Mouse (Mus musculus) layer of hippocampus, adult 11-12 months (tissue): ENCODE data around the gene E2f4.

ENCODE experiments used
- DNase-seq: peaks from one replicate; pipeline ENCODE4 v3.0.0; 2022; ENCODE audit warnings: low spot score

Gene E2f4

DNA sequence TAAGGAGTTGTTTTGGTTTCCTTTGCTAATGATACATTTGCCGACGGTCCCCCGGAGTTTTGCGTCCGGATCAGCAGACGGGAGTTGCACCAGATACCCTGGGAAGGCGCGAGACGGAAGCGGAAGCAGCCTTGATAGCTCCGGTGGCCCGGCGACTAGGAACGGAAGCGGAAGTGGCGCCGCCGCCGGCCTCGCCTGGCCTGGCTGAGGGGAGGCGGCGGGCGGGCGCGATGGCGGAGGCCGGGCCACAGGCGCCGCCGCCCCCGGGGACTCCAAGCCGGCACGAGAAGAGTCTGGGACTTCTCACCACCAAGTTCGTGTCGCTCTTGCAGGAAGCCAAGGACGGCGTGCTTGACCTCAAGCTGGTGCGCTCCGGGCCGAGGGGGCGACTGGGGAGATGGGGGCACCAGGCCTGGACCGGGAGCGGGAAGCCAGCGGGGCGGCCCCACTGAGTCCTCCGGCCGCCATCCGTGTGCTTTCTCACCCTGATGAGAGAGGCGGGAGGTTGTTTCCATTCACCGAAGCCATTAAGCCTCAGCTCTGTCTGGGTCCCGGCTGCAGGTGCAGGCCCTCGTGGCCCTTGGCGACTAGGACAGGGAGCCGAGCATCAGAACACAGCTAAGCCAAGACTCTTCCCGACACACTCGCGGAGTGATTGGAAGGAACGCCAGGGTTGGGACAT lies at the start of gene E2f4:
Gene E2f4, plus strand, starts transcription at position 153 of the 682 bp plus-strand sequence.
- DNase-seq = peak; percentile 93

- DNase-seq = no peak
These were observed 45.5 kb upstream of the E2f4 start for GRCm38 (mm10) chr8:105251954-105252353.

GRCm38 (mm10) chr8:105252680-105253537 lies 44.6 kb upstream of the E2f4 start:
- DNase-seq = no peak

DNA sequence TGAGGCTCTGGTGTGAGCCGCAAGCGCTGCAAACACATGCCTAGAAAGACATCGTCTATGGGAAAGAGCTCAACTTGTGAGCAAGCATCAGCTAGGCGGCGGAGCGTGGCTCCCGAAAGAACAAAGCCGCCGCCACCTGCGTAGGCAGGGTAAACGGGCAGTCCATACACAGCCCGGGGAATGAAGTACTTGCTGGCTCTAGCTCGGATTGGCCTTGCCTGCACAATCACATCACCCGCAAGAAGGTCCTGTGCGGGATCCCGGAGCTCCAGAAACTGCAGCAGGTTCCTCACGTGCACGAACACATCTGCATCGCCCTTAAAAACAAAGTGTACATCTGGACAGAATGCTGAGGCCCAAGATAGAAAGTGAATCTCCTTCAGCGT lies 43.7 kb upstream of the E2f4 start:
- no peak for DNase-seq

DNA sequence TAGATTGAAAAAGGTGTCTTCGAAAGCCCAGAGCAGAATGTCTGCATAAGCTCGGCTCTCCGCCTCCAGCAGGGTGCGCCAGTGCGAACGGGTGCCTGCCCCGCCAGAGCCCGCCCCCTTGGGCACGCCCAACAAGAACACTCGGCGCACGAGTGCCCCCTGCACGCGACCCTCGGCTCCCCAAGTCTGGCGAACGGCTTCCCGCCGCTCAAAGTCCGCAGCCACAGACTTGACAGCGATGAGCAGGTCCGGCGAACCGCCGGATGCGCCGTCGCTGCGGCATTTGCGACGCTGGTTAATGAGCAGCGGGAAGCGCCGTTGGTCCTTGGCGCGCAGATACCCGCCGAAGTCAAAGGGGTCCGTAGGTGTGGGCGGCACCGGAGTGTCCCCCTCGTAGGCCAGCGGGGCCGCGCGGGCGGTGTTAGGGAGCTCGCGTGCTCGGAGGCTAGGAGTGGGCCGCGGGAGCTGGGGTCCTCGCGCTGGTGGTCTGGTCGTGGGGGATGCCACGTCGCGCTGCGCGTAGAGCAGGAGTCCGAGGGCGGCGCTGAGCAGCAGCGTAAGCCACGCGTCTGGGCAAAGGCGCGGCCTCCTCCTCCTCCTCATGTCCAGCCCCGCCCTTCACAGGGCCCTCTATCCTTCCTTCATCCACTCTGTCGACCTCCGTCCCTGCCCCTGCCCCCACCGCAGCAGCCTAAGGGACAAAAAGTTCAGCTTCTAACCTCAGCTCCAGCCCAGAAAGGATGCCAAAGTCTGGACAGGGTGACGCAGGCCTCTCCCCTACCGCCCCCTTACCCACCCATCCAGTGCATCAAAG lies 43.1 kb upstream of the E2f4 start:
- DNase-seq = peak; percentile 90

- DNase-seq = peak; percentile 64
These were observed 42.5 kb upstream of the E2f4 start, which contains the start of gene B3gnt9 for GRCm38 (mm10) chr8:105254966-105255350. TSS of gene B3gnt9 (minus strand) at chr8:105255153.

DNA sequence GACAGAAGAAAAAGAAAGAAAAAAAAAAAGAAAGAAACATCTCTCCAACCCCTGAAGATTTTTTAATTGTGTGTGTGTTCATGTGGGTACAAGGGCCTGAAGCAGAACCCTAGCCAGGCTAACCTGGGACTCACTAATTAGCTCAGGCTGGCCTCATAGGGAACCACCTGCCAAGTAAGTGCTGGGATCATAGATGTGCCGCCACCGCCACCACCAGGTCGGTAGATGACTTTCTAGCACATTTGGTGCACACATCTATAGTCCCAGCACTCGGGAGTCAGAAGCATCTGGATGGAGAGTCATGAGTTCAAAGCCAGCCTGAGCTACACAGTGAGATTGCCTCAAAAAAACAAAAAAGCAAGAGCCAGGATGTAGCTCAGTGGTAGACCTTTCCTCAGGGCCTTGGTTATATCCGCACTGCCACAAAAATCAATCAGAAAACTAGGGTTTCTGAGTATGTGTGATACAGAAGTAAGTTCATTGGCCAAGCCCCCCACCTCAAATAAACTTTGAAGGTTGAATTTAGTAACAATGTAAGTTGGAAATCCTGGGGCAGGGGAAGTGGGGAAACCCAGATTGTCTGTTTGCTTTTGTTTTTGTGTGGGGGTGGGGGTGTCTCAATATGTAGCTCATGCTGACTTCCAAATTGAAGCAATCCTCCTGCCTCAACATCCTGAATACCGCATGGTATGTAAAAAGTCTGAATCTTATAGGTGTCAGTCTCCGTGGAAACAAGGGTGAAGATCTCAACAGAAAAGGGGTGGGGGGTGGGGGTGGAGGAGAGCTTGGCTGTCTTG lies 39.9 kb upstream of the E2f4 start:
- no peak for DNase-seq

DNA sequence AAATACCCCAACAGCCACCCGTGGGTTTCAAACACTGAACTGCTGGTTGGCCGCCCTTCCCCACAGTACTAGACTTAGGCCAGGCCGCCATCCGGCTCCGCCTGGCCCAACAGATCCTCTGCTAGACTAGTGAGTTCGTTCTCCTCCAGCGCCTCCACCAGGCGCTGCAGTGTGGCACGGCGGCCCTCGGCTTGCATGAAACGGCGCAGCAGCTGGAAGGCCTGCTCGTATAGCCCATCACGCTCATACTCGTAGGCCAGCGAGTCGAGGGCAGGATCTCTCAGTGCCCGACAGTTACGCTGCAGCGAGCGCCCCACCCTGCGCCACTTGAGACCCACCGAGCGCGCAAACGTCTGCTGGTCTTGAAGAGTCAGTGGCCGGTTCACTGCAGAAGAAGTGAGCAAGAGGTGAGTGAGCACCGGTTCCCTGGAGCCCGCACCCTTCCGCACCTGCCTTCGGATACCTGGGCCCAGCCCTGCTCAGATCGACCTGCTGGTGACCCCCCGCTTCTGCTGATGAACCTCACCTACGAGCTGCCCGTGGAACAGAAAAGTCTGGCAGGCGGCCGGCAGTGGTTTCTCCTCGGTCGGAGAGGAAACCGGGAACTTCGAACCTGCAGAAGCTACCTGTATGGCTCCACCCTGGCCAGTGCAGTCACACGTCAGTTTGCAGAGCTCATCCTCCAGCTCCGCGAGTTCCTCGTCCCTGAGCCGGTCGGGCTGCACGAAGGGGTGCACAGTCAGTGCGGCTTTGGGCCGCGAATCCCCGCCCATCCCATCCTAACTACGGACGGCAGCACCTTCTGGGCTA lies 38.3 kb upstream of the E2f4 start:
- no peak for DNase-seq

DNA sequence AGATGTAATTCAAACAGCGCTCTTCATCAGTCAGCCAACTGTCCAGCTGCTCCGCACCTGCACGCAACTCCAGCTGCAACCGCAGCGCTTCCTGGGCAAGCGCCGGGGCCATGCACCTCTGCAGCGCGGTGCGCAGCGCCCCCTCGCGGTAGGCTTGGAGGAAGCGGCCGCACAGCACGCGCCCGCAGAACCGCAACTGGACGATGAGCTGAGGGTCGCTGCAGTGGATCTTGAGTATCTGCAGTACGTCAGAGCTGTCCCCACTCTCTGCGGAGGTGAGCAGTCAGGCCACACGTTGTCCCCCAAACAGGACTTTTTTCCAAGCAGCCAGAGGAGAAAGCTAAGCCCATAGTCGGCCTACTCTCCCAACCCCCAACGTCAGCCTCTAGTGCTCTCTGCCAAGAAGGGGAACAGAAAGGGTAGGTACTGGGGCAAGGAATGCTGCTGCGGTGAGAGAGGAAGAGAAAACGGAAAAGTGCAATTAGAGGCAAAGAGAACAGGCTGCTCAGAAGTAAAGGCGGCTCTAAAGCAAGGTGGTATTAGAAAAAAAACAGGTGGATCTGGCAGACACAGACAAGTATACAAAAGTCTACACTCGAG lies 37.6 kb upstream of the E2f4 start:
- peak; percentile 70 for DNase-seq

DNA sequence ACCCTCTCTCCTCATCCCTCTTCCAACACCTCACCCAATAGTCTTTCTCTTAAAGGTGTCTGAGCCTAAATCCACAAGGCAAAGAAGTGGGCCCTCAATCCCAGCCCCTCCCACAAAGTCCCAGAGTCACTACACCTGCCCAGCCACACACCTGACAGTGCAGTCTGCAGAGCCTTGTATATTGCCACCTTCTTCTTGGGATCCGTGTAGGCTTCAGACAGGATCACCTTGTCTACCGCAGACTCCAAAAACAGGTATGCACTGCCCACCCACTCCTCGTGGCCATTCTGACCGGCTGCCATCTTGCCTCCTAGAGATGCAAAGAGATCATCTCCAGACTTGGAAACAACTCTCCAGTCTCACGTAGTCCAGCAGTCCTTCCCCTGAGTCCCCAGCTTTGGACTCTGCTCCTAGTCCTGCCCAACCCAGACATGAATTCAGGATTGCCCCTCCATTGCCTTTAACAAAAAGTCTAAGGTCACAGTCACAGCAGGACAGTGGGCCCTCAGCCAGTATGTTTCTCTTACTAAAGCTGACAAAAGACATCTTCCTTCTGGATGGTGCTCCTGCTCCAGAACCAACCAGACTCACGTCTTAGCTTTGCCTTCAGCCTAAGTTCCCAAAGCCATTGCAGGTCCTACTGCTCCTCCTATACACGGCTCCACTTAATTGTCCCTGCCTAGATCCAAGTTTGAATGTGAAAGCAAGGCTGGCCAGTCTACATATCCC lies 36.9 kb upstream of the E2f4 start:
- no peak for DNase-seq

- DNase-seq = no peak
These were observed 36.0 kb upstream of the E2f4 start for GRCm38 (mm10) chr8:105261326-105261980.

DNA sequence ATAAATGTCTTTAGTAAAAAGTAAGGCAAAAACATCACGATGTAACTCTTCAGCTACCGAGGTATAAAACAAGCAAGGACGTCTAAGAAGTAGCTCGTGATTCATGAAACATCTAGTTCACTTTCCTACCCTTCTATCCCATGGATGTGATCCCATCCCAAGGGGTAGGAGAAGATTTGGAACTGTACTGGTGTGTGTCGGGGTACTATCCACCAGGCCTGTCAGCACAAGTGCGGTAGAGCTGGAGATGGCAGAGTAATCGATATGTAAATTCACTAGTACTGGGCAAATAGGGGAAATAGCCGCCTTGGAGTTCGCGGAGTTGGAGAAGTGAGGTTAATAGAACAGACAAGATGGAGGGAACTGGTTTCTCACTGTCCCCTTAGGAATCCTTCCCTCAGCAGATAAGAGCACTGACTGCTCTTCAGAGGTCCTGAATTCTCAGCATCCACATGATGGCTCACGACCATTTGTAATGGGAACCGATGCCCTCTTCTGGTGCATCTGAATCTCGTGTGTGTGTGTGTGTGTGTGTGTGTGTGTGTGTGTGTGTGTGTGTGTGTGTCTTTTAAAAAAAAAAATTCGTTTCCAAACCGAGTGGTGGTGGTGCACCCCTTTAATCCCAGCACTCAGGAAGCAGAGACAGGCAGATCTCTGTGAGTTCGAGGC lies 34.1 kb upstream of the E2f4 start:
- no peak for DNase-seq

GRCm38 (mm10) chr8:105264024-105264982 lies 33.2 kb upstream of the E2f4 start, which contains the start of the genes Tradd and Fbxl8:
TSS of gene Tradd (minus strand) at chr8:105264609.
TSS of gene Fbxl8 (plus strand) at chr8:105264648.
- DNase-seq = no peak

- DNase-seq = no peak
These were observed 32.3 kb upstream of the E2f4 start for GRCm38 (mm10) chr8:105265128-105265527.

DNA sequence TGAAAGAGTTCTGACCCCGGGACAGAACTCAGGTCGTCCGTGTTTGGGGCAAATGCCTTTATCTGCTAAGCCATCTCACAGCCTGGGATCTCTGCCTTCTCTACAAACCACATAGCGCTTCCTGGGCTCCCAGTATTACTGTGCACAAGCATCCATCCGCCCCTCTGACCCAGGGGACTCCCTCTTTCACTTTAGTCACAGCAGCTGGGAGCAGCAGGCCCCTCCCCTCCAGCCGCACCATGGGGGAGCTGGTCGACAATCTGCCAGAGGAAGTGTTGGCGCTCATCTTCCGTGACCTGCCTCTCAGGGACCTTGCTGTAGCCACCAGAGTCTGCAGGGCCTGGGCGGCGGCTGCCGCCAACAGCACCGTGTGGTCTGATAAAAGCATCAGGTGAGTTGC lies 30.7 kb upstream of the E2f4 start:
- DNase-seq = no peak

GRCm38 (mm10) chr8:105268342-105269074 lies 29.0 kb upstream of the E2f4 start:
- DNase-seq = peak; percentile 77

GRCm38 (mm10) chr8:105269075-105269458 lies 28.4 kb upstream of the E2f4 start:
- DNase-seq = no peak
